Mouse (Mus musculus) cerebellum, adult 9-11 months (tissue): ENCODE data around the gene Tyw5.

Experiments used
- DNase-seq: peaks from one replicate; pipeline ENCODE4 v3.0.0; 2022

Tyw5 gene

DNA sequence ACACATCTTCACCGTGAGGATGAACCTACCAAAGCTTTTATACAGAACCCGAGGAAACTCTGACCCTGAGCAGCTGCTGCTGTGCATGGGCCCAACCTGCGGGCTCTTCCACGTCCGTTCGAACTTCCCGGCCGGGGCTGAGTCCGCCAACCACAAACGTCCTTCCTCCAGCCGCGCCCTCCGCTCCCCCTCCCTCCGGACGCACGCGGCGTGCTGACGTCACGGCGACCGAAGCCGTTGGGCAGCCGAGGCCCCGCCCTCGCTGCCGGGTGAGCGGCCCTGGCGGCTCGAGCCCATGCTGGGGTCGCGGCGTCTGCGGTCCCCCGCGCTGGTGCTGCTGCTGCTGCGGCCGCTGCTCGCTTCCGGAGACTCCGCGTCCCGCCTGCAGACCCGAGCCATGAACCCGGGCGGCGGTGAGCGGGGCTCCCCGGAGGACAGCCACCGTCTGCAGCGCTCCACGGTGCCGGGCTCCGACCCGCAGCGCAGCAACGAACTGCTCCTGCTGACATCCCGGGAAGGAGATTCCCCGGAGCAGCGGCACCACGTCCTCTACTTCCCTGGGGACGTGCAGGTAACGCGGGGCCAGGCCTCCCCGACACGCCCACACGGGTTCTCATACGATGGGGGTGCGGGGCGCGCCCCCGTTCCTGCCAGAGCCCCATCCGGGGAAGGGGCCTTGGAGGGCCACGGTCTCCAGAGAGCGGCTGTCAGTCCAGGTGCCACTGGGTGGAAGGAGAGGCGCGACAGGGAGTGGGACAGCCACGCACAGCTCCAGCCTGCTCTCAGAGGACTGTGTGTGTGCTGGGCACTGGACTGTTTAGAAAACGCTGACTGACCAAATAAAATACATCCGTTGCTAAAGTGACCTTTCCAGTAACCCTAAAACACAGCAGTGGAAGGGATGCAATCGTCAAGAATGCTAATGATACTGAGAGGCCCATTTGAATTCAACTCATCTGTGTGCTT is 29.2 kb downstream of the Tyw5 start, which contains the start of gene 1700066M21Rik:
Gene 1700066M21Rik, plus strand, starts transcription at position 245 of the 966 bp plus-strand sequence.
- peak; percentile 94 for DNase-seq

- DNase-seq, result no peak
Observed at GRCm38 (mm10) chr1:57376806-57377205, 30.1 kb downstream of the Tyw5 start.

GRCm38 (mm10) chr1:57375276-57375675 is 31.6 kb downstream of the Tyw5 start:
- DNase-seq, result no peak

GRCm38 (mm10) chr1:57370451-57370850 is 36.5 kb downstream of the Tyw5 start:
- DNase-seq, result no peak

- DNase-seq, result no peak
Observed at GRCm38 (mm10) chr1:57369111-57369510, 37.8 kb downstream of the Tyw5 start.

- DNase-seq, result no peak
Observed at GRCm38 (mm10) chr1:57367446-57367845, 39.5 kb downstream of the Tyw5 start.

GRCm38 (mm10) chr1:57358546-57358945 is 48.4 kb downstream of the Tyw5 start:
- no peak for DNase-seq

- no peak for DNase-seq
Observed at GRCm38 (mm10) chr1:57351941-57352340, 55.0 kb downstream of the Tyw5 start.

GRCm38 (mm10) chr1:57347487-57347886 is 59.4 kb downstream of the Tyw5 start:
- no peak for DNase-seq

GRCm38 (mm10) chr1:57341197-57341596 is 65.7 kb downstream of the Tyw5 start:
- no peak for DNase-seq

DNA sequence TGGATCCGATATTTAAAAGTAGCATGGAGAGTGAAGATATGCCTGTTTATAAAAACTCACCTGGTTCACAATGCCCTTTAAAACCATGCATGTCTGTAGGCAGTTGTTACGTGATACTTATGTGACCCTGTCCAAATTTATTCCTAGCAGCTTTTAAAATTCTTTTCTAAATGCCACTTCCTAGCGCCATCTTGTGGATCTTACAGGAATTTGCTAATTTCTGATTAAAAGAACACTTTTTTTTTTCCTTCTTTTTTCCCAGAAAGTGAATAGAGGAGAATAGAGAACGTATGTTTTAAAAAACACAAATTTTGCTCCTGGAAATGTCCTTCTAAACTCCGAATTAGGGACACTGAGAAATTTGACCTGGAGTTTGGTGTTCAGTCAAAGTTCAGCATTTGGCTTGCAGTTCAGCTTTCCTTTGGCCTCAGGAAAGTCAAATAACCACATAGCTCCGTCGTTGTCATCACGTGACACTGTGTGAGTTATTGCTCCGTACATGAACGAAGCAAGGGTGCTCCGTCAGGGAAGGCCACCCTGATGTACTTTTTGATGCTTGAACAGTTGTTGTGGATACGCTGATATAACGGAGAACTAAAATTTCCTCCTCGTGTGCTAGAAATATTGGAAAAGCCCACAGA is 67.6 kb downstream of the Tyw5 start:
- no peak for DNase-seq
